Mouse (Mus musculus) hindbrain, embryonic 11.5 days (tissue): ENCODE measurements around the gene Atrnl1. TPM values are rescaled to one million over a fixed set of nuclear protein-coding genes. Genes with fewer than 3 reads are reported as not detected.
"Not testable (repeated sequence)": the region's sequence is repeated elsewhere in the genome, so short reads cannot be mapped to it uniquely, and the experiment has no call there.

ENCODE experiments used
- ATAC-seq: fragments of 200-750 bp; cut with Nextera tagmentation; 2 replicates; pipeline ENCODE4 v1.8.0; 2017; ENCODE audit warnings: mild to moderate bottlenecking, moderate TSS enrichment, moderate library complexity; ENCODE audit not compliant: low FRiP score
- DNase-seq: peaks from one replicate; pipeline ENCODE4 v3.0.0-alpha.2; 2015; ENCODE audit warnings: low spot score
- H3K27ac ChIP-seq: fragments of 300-500 bp; sonication (generic); 2 replicates; pipeline ENCODE4 v1.5.1; 2014; ENCODE audit warnings: mild to moderate bottlenecking, low read depth, low read length
- H3K27me3 ChIP-seq: fragments of 300-500 bp; sonication (generic); 2 replicates; pipeline ENCODE4 v1.6.1; 2014; ENCODE audit warnings: mild to moderate bottlenecking, low read length, moderate library complexity, mixed read lengths; ENCODE audit not compliant: control insufficient read depth, insufficient read depth
- H3K36me3 ChIP-seq: fragments of 300-500 bp; sonication (generic); 2 replicates; pipeline ENCODE4 v1.6.1; 2014; ENCODE audit warnings: mild to moderate bottlenecking, low read length, moderate library complexity, mixed read lengths; ENCODE audit not compliant: control insufficient read depth, insufficient read depth
- H3K4me1 ChIP-seq: fragments of 300-500 bp; sonication (generic); replicated peaks from 2 replicates; pipeline ENCODE4 v1.6.1; 2014; ENCODE audit warnings: low read length, mixed read lengths; ENCODE audit not compliant: control insufficient read depth, insufficient read depth
- H3K4me2 ChIP-seq: fragments of 300-500 bp; sonication (generic); replicated peaks from 2 replicates; pipeline ENCODE4 v1.6.1; 2014; ENCODE audit warnings: mild to moderate bottlenecking, low read depth, low read length
- H3K4me3 ChIP-seq: fragments of 300-500 bp; sonication (generic); 2 replicates; pipeline ENCODE4 v1.5.1; 2014; ENCODE audit warnings: low read depth, low read length
- H3K9ac ChIP-seq: fragments of 300-500 bp; sonication (generic); 2 replicates; pipeline ENCODE4 v1.6.1; 2014; ENCODE audit warnings: low read depth, low read length
- H3K9me3 ChIP-seq: fragments of 300-500 bp; sonication (generic); 2 replicates; pipeline ENCODE4 v1.6.1; 2016; ENCODE audit warnings: low read length; ENCODE audit not compliant: control insufficient read depth
- WGBS: fragments of 180-500 bp; shearing (Covaris S2); extraction: QIAGEN DNeasy Blood & Tissue Kit; methylation state at CpG from one replicate; pipeline ENCODE4 v1.1.7; 2014; 5-methylcytosine and 5-hydroxymethylcytosine counted together
- polyA plus RNA-seq: library from polyadenylated mRNA; unstranded; fragments of >200 nt; fragmentation: Nextera tagmentation; extraction: Ambion mirVana; gene quantifications from 2 replicates; pipeline ENCODE4 v1.2.1, GENCODE M21; 2014

Gene Atrnl1
- polyA plus RNA-seq, 1 experiment from 2014 or later = 6.6 TPM

- H3K9ac ChIP-seq = no peak overlapping the region
- 92% methylated on average over 13 of the region's 13 CpGs for WGBS
Measured at GRCm38 (mm10) chr19:57970342-57970895, 359.6 kb downstream of the Atrnl1 start.

GRCm38 (mm10) chr19:57975201-57975600 lies 364.4 kb downstream of the Atrnl1 start:
- Histone ChIP-seq H3K9me3 (no peaks in the 10 kb centered on the region), H3K9ac (no peak overlapping the region), H3K36me3 (no peaks in the 10 kb centered on the region), H3K4me1 (no peaks in the 10 kb centered on the region), H3K4me2 (no peak overlapping the region), H3K27me3 (no peaks in the 10 kb centered on the region), H3K27ac (no peak overlapping the region), H3K4me3 (no peak overlapping the region)
- DNase-seq (no peak), ATAC-seq (no peak)
- 94% methylated on average over 6 of the region's 6 CpGs for WGBS

More at GRCm38 (mm10) chr19:57970342-57970895, 359.6 kb downstream of the Atrnl1 start:
- H3K4me1 ChIP-seq = no peaks in the 10 kb centered on the region
- H3K4me3 ChIP-seq = no peak overlapping the region
- no peak overlapping the region for H3K4me2 ChIP-seq
- no peaks in the 10 kb centered on the region for H3K36me3 ChIP-seq
- H3K9me3 ChIP-seq = no peaks in the 10 kb centered on the region
- H3K27me3 ChIP-seq = no peaks in the 10 kb centered on the region
- DNase-seq = no peak
- no peak overlapping the region for H3K27ac ChIP-seq
- no peak for ATAC-seq

- no peak overlapping the region for H3K27ac ChIP-seq
- H3K27me3 ChIP-seq = no peaks in the 10 kb centered on the region
- H3K4me3 ChIP-seq = no peak overlapping the region
- H3K4me1 ChIP-seq = peaks cover 3% of the 10 kb centered on the region; the same call in 1 of the 2 replicates
- H3K9me3 ChIP-seq = no peaks in the 10 kb centered on the region
- DNase-seq (peak; percentile 36), ATAC-seq (peak; percentile 43; the same call in 1 of the 2 replicates)
- H3K36me3 ChIP-seq = no peaks in the 10 kb centered on the region
- WGBS = 57% methylated on average over 21 of the region's 21 CpGs
- H3K9ac ChIP-seq = no peak overlapping the region
- H3K4me2 ChIP-seq = no peak overlapping the region
Measured at GRCm38 (mm10) chr19:57985918-57986900, 375.4 kb downstream of the Atrnl1 start.

- no peak for ATAC-seq
- H3K4me1 ChIP-seq = peaks cover 3% of the 10 kb centered on the region; the same call in 1 of the 2 replicates
- no peak overlapping the region for H3K9ac ChIP-seq
- no peaks in the 10 kb centered on the region for H3K36me3 ChIP-seq
- no peak overlapping the region for H3K4me2 ChIP-seq
- H3K27ac ChIP-seq = no peak overlapping the region
- no peaks in the 10 kb centered on the region for H3K27me3 ChIP-seq
- no peaks in the 10 kb centered on the region for H3K9me3 ChIP-seq
- WGBS = 89% methylated on average over 17 of the region's 17 CpGs
- H3K4me3 ChIP-seq = no peak overlapping the region
- DNase-seq = no peak
Measured at GRCm38 (mm10) chr19:57987696-57988393, 377.0 kb downstream of the Atrnl1 start.

- no peaks in the 10 kb centered on the region for H3K9me3 ChIP-seq
- no peak overlapping the region for H3K27ac ChIP-seq
- no peaks in the 10 kb centered on the region for H3K27me3 ChIP-seq
- no peak overlapping the region for H3K9ac ChIP-seq
- no peak for DNase-seq
- no peak overlapping the region for H3K4me3 ChIP-seq
- 62% methylated on average over 10 of the region's 10 CpGs for WGBS
- H3K36me3 ChIP-seq = no peaks in the 10 kb centered on the region
- ATAC-seq = no peak
- H3K4me1 ChIP-seq = peaks cover 3% of the 10 kb centered on the region; the same call in 1 of the 2 replicates
- H3K4me2 ChIP-seq = no peak overlapping the region
Measured at GRCm38 (mm10) chr19:57988559-57989093, 377.8 kb downstream of the Atrnl1 start.

GRCm38 (mm10) chr19:57991099-57991760 lies 380.4 kb downstream of the Atrnl1 start:
- Histone ChIP-seq H3K9ac (no peak overlapping the region), H3K27me3 (no peaks in the 10 kb centered on the region), H3K4me1 (no peaks in the 10 kb centered on the region), H3K4me2 (no peak overlapping the region), H3K36me3 (no peaks in the 10 kb centered on the region), H3K9me3 (no peaks in the 10 kb centered on the region), H3K27ac (no peak overlapping the region), H3K4me3 (no peak overlapping the region)
- DNase-seq (no peak), ATAC-seq (no peak)
- 79% methylated on average over 14 of the region's 14 CpGs for WGBS

GRCm38 (mm10) chr19:57994174-57994833 lies 383.5 kb downstream of the Atrnl1 start:
- 91% methylated on average over 15 of the region's 15 CpGs for WGBS
- H3K4me1 ChIP-seq, H3K4me3 ChIP-seq, H3K4me2 ChIP-seq, H3K27ac ChIP-seq, H3K9ac ChIP-seq, ATAC-seq, H3K9me3 ChIP-seq, H3K36me3 ChIP-seq, H3K27me3 ChIP-seq, DNase-seq: not testable (repeated sequence)

GRCm38 (mm10) chr19:57995015-57995414 lies 384.2 kb downstream of the Atrnl1 start:
- H3K9me3 ChIP-seq = no peaks in the 10 kb centered on the region
- H3K4me1 ChIP-seq = no peaks in the 10 kb centered on the region
- no peak overlapping the region for H3K4me3 ChIP-seq
- H3K9ac ChIP-seq = no peak overlapping the region
- ATAC-seq (no peak), DNase-seq (no peak)
- 92% methylated on average over 8 of the region's 8 CpGs for WGBS
- H3K4me2 ChIP-seq = no peak overlapping the region
- H3K27ac ChIP-seq = no peak overlapping the region
- H3K36me3 ChIP-seq = no peaks in the 10 kb centered on the region
- no peaks in the 10 kb centered on the region for H3K27me3 ChIP-seq
